In the genomic region with DNA sequence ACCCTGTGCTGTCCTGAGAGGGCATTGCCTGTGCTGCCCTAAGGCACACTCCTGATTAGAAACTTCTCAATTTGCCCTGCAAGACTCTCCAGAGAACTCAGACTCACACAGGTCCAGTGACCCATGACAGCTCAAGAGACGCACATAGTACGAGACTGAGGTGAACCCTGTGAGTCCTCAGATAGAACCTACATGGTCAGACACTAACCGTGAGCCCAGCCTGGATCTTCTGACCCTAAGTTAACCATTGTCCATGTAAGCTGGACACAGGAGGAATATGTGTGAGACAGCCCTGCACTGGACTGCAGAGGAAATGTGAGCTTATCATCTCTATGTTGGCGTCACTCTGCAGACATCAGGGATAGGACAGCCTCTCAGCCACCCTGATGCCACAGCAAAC, we compare ENCODE assay signal across 13 mouse cellular contexts.
"Had no signal": no experiment of that assay in that cellular context is flagged by ENCODE, and none has a peak within 500 bp of the region (broad histone marks: within the 10 kb centered on the region; RNA-seq: fewer than 3 reads in every experiment).

No protein-coding gene starts in this region.

- H3K36me3 ChIP-seq: limb, embryonic 15.5 days; liver, embryonic 12.5 days; midbrain, embryonic 10.5 days; neural tube, embryonic 12.5 days had no signal

- H3K4me2 ChIP-seq: limb, embryonic 15.5 days; liver, embryonic 12.5 days; lung, embryonic 14.5 days; neural tube, embryonic 12.5 days had no signal

- H3K27me3 ChIP-seq: limb, embryonic 15.5 days; liver, embryonic 12.5 days; neural tube, embryonic 12.5 days had no signal

- H3K9ac ChIP-seq: limb, embryonic 15.5 days; liver, embryonic 12.5 days; lung, embryonic 14.5 days; neural tube, embryonic 12.5 days had no signal

- H3K4me1 ChIP-seq: liver, embryonic 12.5 days; midbrain, embryonic 10.5 days; neural tube, embryonic 12.5 days had no signal

- DNase-seq: lung, embryonic 14.5 days; lung, postnatal 10 days; lung, postnatal 4 days; midbrain, embryonic 14.5 days; spleen, adult 18-20 months; thymus, adult 18-20 months; thymus, postnatal 14 days had no signal

- H3K27ac ChIP-seq: limb, embryonic 15.5 days; liver, embryonic 12.5 days; midbrain, embryonic 10.5 days; neural tube, embryonic 12.5 days had no signal

- H3K4me3 ChIP-seq: limb, embryonic 15.5 days; liver, embryonic 12.5 days; midbrain, embryonic 10.5 days; myocyte; neural tube, embryonic 12.5 days had no signal

- ATAC-seq: inflammation-experienced regulatory T-cells, adult 6 months; liver, embryonic 12.5 days had no signal

- H3K9me3 ChIP-seq: limb, embryonic 15.5 days; liver, embryonic 12.5 days; midbrain, embryonic 10.5 days; neural tube, embryonic 12.5 days had no signal
